Mouse (Mus musculus) ZHBTc4 (cell line): ENCODE measurements around the gene Slc12a3.
A peak's percentile ranks its signal among the peaks of the same experiment; 100 is the strongest.

Experiments
- DNase-seq: peaks from one replicate; pipeline ENCODE4 v3.0.0-alpha.2; 2011; ENCODE audit warnings: low read depth, low spot score

The Slc12a3 gene

DNA sequence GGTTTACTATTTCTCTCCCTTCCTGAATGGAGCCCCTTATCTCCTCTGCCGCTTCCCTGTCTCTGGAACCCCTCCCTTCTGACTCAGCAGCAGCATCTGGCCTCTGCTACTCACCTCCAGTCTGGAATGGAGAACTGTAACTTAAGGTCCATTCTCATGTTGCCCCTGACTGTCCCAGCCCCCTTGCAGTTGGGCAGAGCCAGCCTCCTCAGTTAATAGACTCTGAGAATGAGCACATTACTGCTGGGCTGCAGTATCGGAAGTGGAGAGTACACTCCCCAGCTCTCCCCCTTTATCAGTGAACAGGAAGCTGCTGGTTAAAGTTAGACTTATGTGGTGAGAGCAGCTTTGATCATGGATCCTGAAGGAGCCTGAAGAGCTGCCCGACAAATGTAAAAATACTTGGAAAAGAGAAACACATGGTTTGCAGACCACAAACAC lies 46.6 kb downstream of the Slc12a3 start:
- no peak for DNase-seq

DNA sequence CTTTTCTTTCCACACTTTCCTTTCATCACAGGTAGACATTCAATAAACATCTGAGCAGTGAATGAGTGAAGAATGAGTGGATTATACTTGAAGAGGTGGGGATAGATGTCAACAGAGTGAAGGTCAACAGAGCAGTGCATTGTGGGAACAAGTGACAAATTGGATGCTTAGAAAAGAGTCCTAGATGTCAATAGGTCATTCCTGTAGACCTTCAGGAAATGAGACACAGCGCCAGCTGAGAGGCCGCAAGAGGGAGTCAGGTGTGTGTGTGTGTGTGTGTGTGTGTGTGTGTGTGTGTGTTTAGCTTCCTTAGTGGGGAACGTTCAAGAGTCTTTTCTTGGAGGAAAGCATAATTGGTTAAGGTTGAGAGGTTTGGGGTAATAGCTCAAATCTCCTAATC lies 47.2 kb downstream of the Slc12a3 start:
- no peak for DNase-seq

DNA sequence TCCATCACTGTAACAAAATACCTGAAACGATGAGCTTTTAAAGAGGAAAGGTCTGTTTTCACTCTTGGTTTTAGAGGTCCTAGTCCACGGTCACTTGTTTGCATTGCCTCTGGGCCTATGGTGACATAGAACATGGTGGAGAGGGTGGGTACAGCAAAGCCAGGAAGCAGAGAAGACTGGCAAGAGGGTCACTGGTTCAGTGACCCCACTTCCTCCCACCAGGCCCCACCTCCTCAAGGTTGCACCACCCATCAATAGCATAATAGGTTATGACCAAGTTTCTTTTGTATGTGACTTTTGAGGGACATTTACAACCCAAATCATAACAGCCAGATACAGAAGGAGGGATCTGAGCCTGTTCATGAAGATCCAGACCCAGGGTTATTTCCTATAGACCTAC lies 47.6 kb downstream of the Slc12a3 start:
- no peak for DNase-seq

DNA sequence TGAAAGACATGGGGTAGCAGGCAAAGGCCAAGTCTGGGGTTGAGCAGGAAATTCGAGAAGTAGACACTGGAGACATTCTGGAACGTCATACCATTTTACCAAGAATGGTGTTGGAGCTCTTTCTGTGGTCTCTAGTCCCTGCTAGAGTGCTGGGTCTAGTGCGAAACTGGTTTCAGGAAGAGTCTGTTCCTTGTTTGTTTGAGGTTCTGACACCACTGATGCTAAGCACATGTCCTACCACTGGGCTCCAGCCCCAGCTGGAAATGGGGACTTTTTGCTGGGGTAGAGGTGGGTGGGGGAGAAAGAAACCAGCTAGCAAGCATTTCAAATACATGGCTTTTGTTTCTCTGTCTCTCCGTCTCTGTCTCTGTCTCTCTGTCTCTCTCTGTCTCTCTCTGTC lies 48.0 kb downstream of the Slc12a3 start:
- no peak for DNase-seq

DNA sequence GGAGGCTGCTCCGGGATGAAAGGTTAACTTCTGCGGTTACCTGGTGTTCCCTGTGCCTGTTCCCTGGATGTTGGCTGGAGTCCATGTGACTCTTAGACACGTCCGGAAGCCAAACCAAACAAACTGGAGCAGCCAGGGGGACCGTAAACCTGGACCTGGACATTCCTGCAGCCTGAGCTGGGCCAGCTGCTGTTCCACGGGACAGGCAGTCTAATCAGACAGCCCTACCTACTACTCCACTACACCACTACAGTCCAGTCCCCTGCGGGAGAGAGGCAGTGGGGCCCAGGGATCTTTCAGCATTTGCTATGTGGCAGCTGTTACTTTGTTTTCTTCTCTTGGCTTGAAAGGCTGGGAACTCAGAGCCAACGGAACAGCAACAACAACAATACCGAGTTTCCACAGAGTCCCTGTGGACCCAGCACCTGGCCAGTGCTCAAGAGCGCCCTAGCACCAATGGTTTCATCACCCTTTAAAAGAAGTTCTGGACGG lies 48.8 kb downstream of the Slc12a3 start:
- no peak for DNase-seq

DNA sequence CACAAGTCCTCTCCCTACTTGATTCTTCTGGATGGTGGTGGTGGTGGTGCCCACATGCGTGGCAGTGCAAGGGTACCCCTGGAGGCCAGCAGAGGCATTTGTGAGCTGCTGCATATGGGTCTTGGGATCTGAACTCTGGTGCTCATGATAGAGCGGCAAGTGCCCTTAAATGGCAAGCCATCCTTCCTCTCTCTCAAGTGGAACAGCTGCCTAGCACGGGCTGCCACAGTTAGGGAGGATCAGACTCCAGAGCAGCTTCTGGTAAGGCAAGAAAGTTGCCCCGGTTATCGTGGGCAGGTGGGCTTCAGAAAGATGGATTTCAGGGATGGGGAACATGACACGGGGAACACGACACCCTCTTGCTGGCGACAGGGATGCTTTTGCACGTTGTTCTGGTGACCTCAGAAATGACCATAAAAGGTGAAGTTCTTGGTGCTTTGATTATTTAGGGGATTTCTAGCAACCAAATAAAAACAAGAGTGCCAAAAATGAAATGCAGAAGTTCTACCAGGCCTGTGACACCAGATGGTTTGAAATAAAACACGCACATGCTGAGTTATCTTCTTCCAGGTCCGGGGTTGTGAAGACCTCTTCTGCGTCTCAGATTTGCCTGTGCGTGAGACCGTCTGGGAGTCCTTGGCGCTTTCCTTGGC lies 49.9 kb downstream of the Slc12a3 start:
- DNase-seq, result no peak

DNA sequence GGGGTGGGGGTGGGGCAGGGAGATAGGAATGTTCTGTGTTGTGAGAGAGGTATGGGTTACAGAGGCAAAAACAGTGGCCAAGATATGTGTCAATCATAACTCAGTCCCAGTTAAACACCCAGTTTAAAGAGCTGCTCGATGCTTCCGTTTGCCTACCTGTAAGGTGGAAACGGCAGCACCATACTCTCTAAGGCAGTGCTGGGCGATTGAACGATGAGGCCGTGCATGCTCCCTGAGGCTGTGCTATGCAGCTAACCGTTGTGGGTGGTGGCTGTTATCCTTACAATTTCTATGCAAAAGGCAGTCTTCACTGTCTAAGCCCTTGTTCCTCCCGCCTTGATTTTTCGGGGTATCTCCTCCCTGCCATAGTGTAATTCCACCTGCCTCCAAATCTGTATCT lies 50.7 kb downstream of the Slc12a3 start:
- DNase-seq, result no peak

DNA sequence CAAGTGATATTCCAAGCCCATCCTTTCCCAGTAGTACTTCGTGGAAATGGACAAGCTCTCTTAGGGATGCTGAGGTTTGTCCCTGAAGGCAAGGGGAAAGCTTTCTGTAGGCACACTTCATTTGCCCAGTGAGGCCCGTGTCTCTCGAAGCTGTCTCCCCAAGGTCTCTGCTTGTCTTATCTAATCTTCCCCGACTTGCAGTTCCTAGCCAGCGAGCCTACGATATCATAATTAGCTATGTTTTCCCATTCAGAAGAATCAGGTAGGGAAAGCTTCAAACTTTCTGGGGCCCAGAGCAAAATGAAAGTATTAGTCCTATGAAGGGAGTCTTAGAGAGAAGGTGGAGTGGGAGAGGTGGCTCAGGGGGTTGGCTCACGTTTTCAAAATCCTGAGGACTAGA lies 55.2 kb downstream of the Slc12a3 start:
- no peak for DNase-seq

DNA sequence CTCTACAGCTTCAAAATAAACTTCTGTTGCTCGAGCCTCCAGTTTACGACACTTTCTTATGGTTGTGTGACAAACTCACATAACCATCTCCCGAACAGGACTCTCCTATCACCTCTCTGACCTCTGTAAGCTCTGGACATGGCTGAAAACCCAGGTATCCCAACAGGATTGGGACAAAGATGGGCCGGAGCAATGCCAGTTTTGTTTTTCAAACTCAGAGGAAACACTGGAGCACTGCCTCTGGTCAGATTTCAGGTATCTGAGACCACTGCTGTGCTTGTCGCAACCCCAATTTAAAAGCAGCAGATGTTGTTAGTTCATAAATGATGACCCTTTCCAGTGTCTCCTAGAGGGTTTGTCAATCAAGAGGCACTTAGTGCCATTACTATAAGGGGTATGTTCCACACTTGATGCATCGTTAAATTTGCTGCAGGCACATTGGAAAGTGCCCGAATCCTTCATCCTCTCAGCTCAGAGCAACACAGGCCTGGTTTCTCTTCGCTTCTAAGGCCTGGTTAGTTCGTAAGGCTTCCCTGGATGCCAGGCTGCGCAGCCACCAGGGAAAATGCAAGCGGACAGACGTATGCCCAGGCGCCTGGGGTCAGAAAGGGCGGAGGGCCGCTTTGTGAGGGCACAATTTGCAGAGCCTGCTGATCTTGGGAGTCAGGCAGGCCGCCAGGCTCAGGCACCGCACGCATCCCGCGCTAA lies 56.7 kb downstream of the Slc12a3 start:
- no peak for DNase-seq

DNA sequence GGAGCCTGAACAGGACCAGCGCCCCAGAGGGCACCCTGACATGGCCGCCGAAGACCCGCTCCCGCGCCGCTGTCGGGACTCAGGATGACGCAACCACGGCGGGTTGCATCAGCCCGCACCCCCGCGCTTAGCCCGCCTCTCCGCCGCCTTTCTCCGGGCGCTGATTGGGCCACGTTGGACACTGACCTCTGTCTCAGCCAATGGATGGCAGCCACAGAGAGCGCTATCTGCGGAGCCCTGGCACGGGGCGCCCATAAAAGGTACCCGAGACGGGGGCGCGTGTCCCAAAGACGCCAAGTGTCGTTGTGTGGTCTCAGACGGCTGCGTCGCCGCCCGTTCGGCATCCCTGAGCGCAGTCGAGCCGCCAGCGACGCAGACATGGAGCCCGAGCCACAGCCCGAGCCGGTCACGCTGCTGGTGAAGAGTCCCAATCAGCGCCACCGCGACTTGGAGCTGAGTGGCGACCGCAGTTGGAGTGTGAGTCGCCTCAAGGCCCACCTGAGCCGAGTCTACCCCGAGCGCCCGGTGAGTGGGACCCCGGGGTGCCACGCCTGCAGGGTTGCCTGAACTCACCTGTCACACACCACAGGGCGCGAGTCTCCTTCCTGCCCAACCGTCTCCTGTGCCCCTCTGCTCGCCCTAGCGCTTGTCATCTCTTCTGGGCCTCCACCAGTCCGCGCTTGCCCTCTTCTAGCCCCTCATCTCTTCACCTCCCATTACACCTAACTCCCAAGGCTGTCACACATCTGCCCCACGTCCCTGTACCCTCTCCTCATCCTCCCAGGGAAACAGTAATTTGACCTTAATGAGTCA lies 57.4 kb downstream of the Slc12a3 start, which contains the start of gene Herpud1:
TSS of gene Herpud1 (plus strand) at position 225 of the 813 bp plus-strand sequence.
- peak; percentile 96 for DNase-seq

DNA sequence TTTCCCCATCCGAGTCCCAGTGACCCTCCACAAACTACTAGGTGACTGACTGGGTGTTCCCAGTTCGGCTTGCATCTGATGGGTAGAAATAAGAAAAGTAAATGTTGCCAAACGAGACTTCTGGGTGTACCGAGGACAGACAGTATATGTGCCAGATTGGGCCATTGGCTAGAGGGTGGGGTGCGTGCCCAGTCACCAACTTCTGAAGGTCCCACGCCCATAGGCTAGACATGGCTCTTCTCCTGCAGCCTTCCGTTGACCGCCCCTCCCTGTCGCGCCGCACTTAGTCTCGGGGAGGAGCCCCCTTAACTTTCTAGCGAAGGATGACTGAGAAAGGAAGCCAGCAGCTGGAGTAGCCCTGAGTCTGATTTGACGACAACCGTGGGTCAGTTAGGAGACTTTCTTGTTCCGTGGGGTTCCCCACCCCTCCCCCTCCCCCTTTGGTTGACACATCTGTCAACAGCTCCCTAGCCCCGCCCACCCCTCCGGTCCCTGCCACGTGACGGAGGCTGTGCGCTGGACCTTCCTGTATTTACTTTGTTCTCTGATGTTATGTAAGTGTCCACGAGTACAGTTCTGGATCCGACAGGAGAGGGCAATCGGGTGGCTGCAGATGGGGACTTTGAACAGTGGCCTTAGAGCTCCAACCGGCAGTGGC lies 58.2 kb downstream of the Slc12a3 start:
- peak; percentile 80 for DNase-seq

DNA sequence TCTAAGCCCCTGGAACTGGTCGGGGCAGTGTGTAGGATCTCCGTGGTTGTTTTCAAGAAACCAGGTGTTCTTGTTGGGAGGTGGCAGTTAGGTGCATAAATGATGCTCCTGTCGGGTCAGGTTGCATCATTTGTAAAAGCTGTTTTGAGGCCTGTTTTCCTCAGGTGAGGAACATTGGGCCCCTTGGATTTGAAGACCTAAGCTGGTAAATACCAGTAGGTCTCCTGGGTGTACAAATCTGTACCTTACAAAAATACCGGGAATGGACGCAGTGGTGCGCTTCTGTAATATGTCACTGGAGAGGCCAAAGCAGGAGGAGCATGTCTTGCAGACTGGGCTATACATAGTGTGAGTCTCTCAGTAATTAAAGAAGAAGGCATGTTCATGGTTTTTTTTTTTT lies 58.8 kb downstream of the Slc12a3 start:
- no peak for DNase-seq

DNA sequence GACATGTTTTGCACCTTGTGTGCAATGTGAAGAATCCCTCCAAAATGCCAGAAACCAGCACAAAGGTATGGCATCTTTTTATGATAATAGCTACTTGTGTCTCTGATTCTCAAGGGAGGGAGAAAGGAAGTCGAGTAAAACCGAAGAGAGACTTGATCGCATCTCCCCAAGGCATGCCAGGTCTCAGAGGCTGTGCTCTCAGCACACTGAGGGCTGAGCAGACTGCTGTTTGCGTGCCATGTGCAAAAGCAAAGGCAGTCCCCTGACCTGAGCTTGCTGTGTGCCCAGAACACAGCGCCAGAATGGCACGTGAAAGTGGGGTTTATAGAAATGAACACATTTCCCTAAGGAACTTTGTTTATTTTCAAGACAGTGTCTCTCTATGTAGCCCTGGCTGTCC lies 60.5 kb downstream of the Slc12a3 start:
- no peak for DNase-seq

DNA sequence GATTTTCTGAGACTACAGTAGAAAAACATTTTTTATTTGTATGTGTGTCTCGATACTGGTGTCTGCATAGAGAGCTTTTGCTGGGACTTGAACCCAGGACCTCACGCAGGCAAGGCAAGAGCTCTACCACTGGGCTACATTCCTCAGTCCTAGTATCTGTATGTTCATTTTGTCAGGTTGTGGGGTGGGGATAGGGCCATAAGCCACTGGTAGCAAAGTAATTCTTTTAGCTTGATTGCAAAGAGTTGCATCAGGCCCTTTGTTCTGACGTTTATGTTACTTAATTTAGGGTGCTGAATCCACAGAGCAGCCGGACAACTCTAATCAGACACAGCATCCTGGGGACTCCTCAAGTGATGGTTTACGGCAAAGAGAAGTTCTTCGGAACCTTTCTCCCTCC lies 61.4 kb downstream of the Slc12a3 start:
- no peak for DNase-seq

DNA sequence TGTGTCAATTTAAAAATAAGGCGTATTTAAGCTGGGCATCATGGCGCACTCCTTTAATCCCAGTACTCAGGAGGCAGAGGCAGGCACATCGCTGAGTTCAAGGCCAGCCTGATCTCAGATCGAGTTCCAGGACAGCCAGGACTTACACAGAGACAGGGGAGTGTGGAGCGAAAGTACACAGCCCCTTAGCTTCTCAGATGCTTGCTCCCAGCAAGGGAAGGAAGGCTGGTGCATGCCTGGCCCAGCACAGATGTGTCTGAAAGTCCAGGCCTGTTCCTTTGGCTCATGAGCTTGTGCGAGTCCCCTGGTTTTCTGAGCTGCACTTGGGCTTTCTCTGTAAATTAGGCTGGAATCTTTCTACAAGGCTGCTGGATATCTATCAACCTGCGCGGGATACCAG lies 61.9 kb downstream of the Slc12a3 start:
- no peak for DNase-seq

DNA sequence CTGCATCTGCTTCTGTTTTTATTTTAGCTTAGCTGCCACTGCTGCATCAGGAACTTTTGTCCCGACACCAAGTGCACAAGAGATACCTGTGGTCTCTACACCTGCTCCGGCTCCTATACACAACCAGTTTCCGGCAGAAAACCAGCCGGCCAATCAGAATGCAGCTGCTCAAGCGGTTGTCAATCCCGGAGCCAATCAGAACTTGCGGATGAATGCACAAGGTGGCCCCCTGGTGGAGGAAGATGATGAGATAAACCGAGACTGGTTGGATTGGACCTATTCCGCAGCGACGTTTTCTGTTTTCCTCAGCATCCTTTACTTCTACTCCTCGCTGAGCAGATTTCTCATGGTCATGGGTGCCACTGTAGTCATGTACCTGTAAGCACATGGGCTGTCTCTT lies 63.1 kb downstream of the Slc12a3 start:
- DNase-seq, result peak; percentile 86

DNA sequence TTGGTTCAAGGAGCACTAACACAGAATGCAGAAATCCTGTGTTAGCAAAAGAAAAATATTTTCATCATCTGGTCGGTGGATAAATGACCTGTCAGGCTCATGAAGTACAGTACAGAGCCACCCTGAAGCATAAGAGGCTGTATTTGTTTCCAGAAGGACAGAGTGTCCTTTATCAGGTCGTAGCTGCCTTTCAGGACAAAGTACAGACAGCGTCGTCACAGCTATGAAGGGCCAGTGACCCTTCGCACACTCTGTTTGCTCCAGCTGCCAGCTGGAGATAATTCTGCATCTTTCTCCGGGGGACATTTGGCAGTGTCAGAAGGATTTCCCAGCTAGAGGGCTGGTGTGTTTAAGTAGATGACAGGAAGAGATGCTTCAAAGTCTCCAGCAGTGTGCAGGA lies 63.6 kb downstream of the Slc12a3 start:
- DNase-seq, result no peak

DNA sequence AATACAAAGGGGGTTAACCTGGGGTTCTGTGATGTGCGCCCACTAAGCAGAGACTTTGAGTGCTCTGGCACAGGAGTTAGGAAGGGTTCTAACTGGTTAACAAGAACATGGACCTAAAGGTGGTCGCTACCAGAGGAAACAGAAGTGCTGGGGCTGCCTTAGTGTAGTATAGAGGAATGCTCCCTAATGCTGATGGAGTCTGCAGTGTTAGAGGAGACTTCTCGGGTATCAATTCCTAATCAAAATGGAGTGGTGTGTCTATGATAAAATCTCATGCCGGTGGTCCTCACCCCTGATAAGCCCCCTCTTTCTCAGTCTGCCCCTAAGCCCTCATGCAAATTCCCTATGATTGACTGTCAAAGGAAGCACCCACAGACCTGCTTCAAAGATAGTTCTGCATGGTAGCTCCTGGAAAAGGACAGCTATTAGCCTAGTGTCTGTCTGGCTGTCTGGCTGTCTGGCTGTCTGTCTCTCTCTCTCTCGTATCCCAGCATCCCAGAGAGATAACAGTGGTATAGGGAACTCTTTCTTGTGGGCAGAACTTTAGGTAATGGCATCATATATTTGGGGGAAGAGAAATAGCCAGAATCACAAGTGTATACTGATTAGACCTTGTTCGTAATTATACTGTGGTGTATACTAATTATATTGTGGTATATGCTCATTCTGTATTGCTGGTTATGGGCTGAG lies 67.0 kb downstream of the Slc12a3 start:
- no peak for DNase-seq

DNA sequence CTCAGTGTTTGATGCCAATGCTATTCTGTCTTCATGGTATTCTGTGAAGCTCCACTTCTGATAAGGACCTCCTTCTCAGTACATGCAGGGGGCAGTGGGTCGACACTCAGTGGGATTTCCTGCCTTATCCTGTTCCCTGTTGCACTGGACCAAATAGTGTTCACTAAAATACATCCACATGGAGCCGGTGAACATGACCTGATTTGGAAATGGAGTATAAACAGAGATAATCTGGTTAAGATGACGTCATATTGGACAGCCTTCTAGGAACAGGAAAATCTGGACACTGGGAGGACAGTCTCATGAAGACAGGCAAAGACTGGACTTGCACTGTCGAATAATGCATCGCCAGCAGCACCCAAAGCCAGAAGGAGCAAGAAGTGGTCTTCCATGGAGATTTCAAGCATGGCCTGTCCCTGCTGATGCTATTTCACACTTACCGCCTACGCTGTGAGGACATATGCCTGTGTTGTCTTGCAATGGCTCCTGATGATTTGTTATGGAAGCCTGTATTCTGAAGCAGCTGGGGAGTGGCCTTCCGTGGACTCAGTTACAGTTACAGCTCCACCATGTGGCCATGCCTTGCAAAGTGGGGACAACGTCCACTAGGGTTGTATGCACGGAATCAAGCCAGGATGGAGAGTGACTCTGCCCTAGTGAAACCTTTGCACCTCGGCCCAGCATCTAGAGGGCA lies 68.1 kb downstream of the Slc12a3 start:
- peak; percentile 25 for DNase-seq

DNA sequence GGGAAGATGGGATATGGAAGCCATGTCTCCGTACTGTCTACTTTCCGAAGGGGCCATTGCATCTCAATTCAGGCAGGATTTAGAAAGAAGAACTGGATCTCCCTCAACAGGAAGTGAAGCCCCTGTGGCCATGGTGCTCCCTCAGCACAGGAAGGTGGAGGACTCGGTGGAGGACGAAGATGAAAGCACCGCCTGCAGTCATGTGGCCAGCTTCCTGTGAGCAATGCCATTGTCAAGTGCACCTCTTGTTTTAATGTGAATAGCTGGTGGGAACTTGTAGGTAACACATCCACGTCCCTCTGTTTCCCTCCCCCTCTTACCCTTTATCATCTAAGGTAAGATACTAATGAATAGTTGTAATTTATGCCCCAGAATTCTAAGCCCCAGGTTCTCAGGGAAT lies 69.6 kb downstream of the Slc12a3 start:
- DNase-seq, result no peak
